Mouse (Mus musculus): ENCODE data around the gene Ubxn1.
"Not testable (repeated sequence)": the region's sequence is repeated elsewhere in the genome, so short reads cannot be mapped to it uniquely, and the experiment has no call there.

Ubxn1 gene

GRCm38 (mm10) chr19:8859018-8859417, 12.3 kb upstream of the Ubxn1 start:
- DNase-seq: peak; percentile 70

DNA sequence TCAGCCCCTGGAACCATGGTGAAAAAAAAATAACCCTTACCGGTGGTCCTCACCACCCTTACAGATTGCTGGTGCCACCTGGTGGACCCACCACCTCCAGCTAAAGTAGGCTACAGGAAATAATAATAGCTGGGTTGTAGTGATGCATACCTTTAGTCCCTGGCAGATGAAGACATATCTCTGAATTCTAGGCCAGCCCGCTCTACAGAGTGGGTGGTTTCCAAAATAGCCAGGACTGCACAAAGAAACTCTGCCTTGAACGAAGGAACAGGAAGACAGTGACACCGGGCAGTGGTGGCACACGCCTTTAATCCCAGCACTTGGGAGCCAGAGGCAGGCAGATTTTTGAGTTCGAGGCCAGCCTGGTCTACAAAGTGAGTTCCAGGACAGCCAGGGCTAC, 7.0 kb upstream of the Ubxn1 start:
- DNase-seq: no peak

GRCm38 (mm10) chr19:8870381-8870780, 915 bp upstream of the Ubxn1 start:
- DNase-seq: not testable (repeated sequence)

DNA sequence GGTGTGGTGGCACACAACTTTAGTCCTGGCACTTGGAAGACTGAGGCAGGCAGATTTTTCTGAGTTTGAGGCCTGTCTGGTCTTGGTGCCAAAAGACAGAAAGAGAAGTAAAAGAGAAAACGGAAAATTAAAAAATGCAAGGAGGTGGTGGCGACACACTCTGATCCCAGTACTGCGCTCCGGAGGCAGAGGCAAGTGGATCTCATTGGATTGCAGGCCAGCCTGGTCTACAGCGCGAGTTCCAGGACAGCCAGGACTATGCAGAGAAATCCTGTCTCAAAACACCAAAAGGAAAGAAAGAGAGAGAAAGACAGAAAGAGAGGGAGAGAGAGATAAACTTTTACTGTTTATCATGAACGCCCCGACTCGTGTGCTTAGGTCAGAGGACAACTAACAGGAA, 458 bp upstream of the Ubxn1 start:
- DNase-seq: no peak

GRCm38 (mm10) chr19:8872266-8872840, 1.1 kb downstream of the Ubxn1 start:
- no peak for DNase-seq

- DNase-seq: no peak
These were observed 3.7 kb downstream of the Ubxn1 start for GRCm38 (mm10) chr19:8875031-8875430.

GRCm38 (mm10) chr19:8880311-8881033, 9.2 kb downstream of the Ubxn1 start, which contains the start of gene Uqcc3:
Gene Uqcc3, minus strand, starts transcription at chr19:8880923.
- DNase-seq: peak; percentile 94

GRCm38 (mm10) chr19:8881034-8881392, 9.7 kb downstream of the Ubxn1 start:
- no peak for DNase-seq

DNA sequence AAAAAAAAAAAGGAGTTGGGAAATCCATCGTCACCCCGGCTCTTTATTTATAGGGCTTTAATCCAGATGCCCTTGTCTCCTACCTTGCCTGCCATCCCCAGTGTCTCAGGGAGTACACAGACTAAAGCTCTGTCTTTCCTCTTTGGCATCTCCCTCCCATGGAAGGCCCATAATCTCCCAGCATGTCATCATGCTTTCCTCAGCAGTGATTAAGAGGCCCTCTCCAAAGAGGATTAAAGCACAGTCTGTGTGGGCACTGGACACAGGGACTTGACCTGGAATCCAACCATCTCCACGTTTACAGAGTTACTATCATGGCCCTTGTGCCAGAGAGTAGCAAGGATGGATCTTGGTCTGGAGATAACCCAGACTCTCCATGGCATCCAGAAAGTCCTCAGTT, 12.3 kb downstream of the Ubxn1 start, which contains the start of the genes Lbhd1 and Gm49403:
Gene Lbhd1 (plus strand): TSS at position 117 of the 400 bp plus-strand sequence.
Gene Gm49403 (plus strand): TSS at position 315 of the 400 bp plus-strand sequence.
- DNase-seq: no peak

DNA sequence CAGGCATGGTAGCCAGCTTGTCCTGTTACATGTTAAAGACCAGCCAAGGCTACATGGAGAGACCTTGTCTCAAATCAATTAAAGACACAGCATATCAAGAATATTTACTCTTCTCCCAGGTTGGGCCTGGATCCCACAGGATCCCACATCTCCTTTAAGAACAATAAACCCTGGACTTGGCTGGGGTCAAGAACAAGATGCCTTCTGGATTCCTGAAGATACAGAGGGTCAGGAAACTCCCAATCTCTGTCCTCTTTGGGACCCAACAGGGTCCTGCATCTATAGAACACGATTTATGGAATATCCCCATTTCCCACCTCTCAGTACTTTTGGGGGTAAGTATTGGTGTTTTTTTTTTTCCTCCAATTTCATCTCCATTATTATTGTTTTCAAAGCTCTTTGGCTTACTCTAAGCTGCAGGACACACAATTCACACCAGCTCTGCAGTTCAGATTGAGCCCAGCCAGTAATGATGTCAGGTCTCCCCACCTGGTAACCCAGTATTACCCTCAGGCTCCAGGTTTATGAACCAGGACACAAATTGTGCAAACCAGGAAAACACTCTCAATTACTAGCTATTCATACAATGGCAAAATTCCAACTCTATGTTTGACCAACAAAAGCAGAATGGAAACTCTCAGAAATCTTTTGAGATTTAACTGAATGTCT, 15.8 kb downstream of the Ubxn1 start:
- DNase-seq: no peak

DNA sequence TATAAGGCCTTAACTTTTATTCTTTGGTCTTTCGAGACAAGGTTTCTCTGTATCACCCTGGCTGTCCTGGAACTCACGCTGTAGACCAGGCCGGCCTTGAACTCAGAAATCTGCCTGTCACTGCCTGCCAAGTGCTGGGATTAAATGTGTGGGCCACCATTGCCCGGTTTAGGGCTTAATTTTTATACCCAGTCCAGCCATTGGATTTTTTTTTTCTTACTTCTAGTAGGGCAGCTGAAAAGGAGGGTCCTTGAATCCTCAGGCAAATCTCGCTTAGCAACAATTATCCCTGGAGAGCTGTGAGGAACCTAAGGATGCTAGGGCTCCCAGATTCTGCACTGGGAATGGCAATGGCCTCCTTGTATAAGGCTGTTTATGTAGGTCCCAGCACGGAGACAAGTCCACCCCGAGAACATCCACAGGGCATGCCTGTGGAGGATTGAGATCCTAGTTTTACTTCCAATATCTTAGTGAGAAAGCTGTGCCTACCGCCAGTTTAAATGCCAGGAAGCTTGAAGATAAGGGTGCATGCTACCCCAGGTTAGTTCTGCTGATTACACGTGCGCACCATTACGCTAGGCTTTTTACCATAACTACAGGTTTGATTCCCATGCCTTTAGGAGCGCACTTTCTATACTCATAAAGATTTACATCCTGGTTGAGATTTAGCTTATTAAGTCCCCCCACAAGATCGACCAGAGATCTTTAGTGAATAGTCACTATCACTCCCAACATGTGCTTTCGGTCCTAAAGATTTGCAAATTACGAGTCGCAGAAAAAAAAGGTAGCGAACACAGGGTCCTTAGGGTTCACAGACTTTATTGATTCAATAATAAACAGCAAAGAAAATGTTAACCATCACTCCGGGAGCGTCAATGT, 16.5 kb downstream of the Ubxn1 start:
- DNase-seq: no peak

DNA sequence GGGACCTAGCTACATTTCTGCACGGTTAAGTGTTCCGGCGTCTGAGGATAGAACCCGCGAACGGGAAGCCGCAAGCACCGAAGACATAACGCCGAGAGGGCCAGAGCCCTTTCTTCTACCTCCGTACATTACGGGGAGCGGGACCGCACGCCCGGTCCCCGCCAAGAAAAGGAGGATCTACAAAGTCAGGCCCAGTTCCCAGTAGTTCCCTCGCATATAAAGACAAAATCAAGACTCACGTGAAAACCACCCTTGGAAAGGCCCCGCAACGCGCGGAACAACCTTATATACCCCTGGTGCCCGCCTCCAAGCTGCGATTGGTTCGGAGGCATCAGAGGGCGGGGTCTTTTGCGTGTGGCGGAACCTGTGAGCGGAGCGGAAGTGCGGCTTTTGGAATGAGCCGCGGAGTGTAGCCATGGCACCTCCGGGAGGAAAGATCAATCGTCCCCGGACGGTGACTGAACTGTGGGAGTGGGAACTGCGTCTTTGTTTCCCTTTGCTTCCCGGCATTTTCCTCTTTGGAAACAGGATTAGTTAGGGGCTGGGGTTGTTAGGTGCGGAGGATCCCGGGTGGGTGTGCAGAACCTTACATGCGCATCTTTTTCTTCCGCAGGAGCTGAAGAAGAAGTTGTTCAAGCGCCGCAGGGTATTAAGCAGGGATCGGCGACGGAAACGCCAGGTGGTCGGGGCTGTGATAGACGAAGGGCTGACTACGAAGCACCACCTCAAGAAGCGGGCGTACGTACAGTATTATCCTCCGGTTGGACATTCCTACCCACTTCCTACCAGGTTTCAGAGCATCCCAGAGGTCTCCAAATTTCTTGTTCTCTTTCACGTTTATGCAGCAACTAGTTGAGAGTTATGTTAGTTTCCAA, 17.5 kb downstream of the Ubxn1 start, which contains the start of the genes 1810009A15Rik and Gm49416:
Gene 1810009A15Rik (plus strand): TSS at position 343 of the 875 bp plus-strand sequence.
Gene Gm49416 (plus strand): TSS at position 416 of the 875 bp plus-strand sequence.
- peak; percentile 97 for DNase-seq

GRCm38 (mm10) chr19:8892829-8893766, 21.8 kb downstream of the Ubxn1 start, which contains the start of gene Ints5:
Gene Ints5, plus strand, starts transcription at chr19:8893005.
- peak; percentile 88 for DNase-seq

DNA sequence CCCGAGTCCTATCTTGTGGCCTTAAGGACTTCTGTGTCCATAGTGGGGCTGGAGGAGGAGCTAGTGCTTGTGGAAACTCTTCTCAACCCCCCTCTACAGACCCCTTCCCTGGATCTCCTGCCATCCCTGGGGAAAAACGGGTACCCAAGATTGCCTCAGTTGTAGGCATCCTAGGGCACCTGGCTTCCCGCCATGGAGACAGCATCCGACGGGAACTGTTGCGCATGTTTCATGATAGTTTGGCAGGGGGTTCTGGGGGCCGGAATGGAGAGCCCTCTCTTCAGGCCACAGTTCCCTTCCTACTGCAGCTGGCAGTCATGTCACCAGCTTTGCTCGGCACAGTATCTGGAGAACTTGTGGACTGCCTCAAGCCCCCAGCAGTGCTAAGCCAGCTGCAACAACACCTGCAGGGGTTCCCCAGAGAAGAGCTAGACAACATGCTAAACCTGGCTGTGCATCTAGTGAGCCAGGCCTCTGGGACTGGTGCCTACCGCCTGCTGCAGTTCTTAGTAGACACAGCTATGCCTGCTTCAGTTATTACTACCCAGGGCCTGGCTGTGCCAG, 24.2 kb downstream of the Ubxn1 start:
- DNase-seq: no peak

- DNase-seq: not testable (repeated sequence)
These were observed 24.9 kb downstream of the Ubxn1 start for GRCm38 (mm10) chr19:8896231-8896630.

DNA sequence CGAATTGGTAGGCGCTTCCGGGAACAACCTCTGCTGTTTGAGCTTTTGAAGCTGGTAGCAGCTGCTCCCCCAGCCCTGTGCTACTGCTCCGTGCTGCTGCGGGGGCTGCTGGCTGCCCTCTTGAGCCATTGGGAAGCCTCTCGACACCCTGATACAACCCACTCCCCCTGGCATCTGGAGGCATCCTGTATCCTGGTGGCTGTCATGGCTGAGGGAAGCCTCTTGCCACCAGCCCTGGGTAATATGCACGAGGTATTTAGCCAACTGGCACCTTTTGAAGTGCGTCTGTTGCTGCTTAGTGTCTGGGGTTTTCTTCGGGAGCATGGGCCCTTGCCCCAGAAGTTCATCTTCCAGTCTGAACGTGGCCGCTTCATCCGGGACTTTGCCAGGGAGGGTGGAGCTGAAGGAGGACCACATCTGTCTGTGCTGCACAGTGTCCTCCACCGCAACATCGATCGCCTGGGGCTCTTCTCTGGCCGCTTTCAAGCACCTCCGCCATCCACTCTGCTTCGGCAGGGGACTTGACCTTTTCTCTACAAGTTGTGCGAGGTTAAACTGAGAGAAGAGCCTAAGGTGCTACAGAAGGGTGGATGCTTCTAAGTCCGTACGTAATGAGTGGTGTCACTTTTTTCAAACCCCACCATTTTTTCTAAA, 26.0 kb downstream of the Ubxn1 start:
- peak; percentile 37 for DNase-seq

GRCm38 (mm10) chr19:8897865-8898495, 26.7 kb downstream of the Ubxn1 start, which contains the start of gene Ganab:
Gene Ganab, plus strand, starts transcription at chr19:8898071.
- DNase-seq: peak; percentile 96

- peak; percentile 31 for DNase-seq
These were observed 27.3 kb downstream of the Ubxn1 start for GRCm38 (mm10) chr19:8898576-8898975.

- no peak for DNase-seq
These were observed 27.8 kb downstream of the Ubxn1 start for GRCm38 (mm10) chr19:8899079-8899478.
